Mouse (Mus musculus) c-Kit-negative CD71-positive TER-119-positive erythroid progenitor cells, embryonic 14.5 days (primary cell): ENCODE data around the gene Car10.

Experiments used
- DNase-seq: peaks from one replicate; pipeline ENCODE4 v3.0.0-alpha.2; 2013; ENCODE audit warnings: low read depth, low spot score

Gene Car10

GRCm38 (mm10) chr11:93497896-93498295 lies 400.1 kb downstream of the Car10 start:
- no peak for DNase-seq

GRCm38 (mm10) chr11:93500442-93500841 lies 402.6 kb downstream of the Car10 start:
- DNase-seq = no peak

GRCm38 (mm10) chr11:93501671-93502070 lies 403.8 kb downstream of the Car10 start:
- no peak for DNase-seq

- no peak for DNase-seq
Observed at GRCm38 (mm10) chr11:93502864-93503263, 405.0 kb downstream of the Car10 start.

- peak; percentile 2 for DNase-seq
Observed at GRCm38 (mm10) chr11:93503469-93503868, 405.6 kb downstream of the Car10 start.

GRCm38 (mm10) chr11:93509527-93510235 lies 411.9 kb downstream of the Car10 start:
- DNase-seq = no peak

- no peak for DNase-seq
Observed at GRCm38 (mm10) chr11:93512843-93513242, 415.0 kb downstream of the Car10 start.

GRCm38 (mm10) chr11:93514396-93514795 lies 416.6 kb downstream of the Car10 start:
- DNase-seq = no peak

GRCm38 (mm10) chr11:93515566-93515965 lies 417.7 kb downstream of the Car10 start:
- DNase-seq = no peak

GRCm38 (mm10) chr11:93516216-93516615 lies 418.4 kb downstream of the Car10 start:
- DNase-seq = no peak

- DNase-seq = no peak
Observed at GRCm38 (mm10) chr11:93516946-93517345, 419.1 kb downstream of the Car10 start.

GRCm38 (mm10) chr11:93522501-93522900 lies 424.7 kb downstream of the Car10 start:
- DNase-seq = no peak

- no peak for DNase-seq
Observed at GRCm38 (mm10) chr11:93525921-93526320, 428.1 kb downstream of the Car10 start.

GRCm38 (mm10) chr11:93531029-93531680 lies 433.3 kb downstream of the Car10 start:
- DNase-seq = no peak

- no peak for DNase-seq
Observed at GRCm38 (mm10) chr11:93536244-93536643, 438.4 kb downstream of the Car10 start.

GRCm38 (mm10) chr11:93548904-93549303 lies 451.1 kb downstream of the Car10 start:
- no peak for DNase-seq

- no peak for DNase-seq
Observed at GRCm38 (mm10) chr11:93550908-93551307, 453.1 kb downstream of the Car10 start.

GRCm38 (mm10) chr11:93559118-93559517 lies 461.3 kb downstream of the Car10 start:
- DNase-seq = no peak

GRCm38 (mm10) chr11:93560570-93560969 lies 462.7 kb downstream of the Car10 start:
- DNase-seq = no peak

- DNase-seq = no peak
Observed at GRCm38 (mm10) chr11:93562330-93562865, 464.6 kb downstream of the Car10 start.

GRCm38 (mm10) chr11:93565756-93566155 lies 467.9 kb downstream of the Car10 start:
- no peak for DNase-seq

- DNase-seq = no peak
Observed at GRCm38 (mm10) chr11:93571917-93572641, 474.3 kb downstream of the Car10 start.
